Mouse (Mus musculus): ENCODE data around the gene Ebf1.

The Ebf1 gene

GRCm38 (mm10) chr11:44613411-44614180, 3.5 kb upstream of the Ebf1 start:
- TF ChIP-seq GATA4 (IDR thresholded peaks at IDR 0.05; ENCODE audit: insufficient replicate concordance, low read length) = no peak

DNA sequence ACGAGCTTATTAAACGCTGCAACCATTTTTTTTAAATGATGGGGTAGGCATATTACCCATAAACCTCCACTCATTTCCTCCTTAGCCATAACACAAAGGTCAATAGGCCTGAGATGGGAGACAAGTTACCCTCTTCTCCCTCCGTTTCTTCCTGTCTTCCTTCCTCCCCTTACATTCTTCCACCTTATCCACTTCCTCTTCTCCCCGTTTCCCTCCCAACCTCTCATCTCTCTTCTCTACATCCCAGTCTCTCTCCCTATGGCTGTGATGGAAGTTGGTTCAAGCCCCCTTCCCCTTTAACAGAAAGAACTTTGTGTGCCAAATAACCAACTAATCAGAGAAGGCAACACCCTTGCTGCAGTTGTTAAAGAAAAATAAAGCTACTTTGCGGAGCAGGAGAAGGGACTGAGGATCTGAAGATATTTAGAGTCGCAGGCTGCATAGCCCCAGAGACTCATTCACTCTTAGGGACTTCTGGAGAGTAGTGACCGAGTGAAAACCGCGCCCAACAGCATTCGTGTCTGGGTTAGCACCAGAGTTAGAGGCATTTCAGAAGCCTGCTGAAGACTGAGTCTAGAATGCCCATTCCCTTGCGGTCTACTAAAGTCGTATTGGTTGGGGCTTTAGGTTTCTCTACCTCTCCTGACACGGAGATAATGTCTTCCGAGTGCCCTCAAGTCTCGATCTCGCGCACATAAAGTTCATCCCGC, 884 bp upstream of the Ebf1 start:
- TF ChIP-seq GATA4 (IDR thresholded peaks at IDR 0.05; ENCODE audit: insufficient replicate concordance, low read length) = no peak

- no peak for TF ChIP-seq GATA4 (IDR thresholded peaks at IDR 0.05; ENCODE audit: insufficient replicate concordance, low read length)
Measured at GRCm38 (mm10) chr11:44617734-44618586, 843 bp downstream of the Ebf1 start.

GRCm38 (mm10) chr11:44619131-44619886, 2.2 kb downstream of the Ebf1 start:
- no peak for TF ChIP-seq GATA4 (IDR thresholded peaks at IDR 0.05; ENCODE audit: insufficient replicate concordance, low read length)

DNA sequence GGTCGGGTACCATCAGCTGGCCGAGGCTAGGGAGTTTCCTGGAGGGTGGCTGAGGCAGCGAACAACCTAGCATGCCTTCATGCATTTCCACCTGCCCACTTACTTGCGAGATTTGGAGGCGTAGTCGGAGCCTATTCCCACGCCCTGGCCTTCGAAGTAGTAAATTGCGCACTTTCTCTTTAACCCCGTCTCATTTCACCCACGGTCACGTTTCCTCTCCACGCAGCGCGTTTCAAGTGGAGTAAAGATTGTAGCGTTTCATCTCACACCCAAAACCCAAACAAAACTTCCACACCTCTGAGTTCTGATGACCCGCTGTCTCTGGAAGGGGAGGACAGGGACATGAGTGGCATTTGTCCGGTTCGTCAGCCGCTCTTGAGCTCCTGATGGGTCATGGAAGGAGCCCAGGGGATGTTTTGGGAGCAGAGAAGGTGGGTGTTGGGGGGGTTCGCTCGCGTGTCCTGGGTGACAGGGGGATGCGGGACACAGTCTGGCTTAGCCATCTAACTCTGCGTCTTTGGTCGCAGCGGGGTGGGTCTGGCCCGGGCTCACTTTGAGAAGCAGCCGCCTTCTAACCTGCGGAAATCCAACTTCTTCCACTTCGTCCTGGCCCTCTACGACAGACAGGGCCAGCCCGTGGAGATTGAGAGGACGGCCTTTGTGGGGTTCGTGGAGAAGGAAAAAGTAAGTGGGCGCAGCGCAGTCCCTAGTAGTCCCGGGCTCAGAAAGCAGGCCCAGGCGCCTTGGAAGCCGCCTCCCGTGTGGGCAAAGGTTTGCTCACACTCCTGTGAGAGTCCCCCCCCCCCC, 3.0 kb downstream of the Ebf1 start:
- TF ChIP-seq GATA4 (IDR thresholded peaks at IDR 0.05; ENCODE audit: insufficient replicate concordance, low read length) = no peak

- no peak for TF ChIP-seq GATA4 (IDR thresholded peaks at IDR 0.05; ENCODE audit: insufficient replicate concordance, low read length)
Measured at GRCm38 (mm10) chr11:44620694-44621446, 3.8 kb downstream of the Ebf1 start.

DNA sequence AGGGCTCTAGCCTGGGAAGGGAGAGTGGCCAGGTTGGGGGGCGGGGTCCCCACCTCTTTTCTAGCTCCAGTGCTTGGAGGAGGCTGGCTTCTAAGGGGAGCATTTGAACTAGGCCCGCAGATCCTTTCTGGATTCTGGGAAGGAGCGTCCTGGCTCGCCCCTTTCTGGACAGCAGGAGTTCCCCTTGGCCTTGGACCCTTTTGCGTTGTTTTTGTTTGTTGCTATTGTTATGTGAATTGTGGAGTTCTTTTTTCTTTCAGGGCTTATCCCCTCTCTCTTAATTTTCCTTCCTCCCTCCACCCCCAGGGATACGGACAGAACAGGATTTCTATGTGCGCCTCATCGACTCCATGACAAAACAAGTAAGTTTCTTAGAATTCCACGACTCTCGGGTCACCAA, 4.5 kb downstream of the Ebf1 start:
- no peak for TF ChIP-seq GATA4 (IDR thresholded peaks at IDR 0.05; ENCODE audit: insufficient replicate concordance, low read length)

DNA sequence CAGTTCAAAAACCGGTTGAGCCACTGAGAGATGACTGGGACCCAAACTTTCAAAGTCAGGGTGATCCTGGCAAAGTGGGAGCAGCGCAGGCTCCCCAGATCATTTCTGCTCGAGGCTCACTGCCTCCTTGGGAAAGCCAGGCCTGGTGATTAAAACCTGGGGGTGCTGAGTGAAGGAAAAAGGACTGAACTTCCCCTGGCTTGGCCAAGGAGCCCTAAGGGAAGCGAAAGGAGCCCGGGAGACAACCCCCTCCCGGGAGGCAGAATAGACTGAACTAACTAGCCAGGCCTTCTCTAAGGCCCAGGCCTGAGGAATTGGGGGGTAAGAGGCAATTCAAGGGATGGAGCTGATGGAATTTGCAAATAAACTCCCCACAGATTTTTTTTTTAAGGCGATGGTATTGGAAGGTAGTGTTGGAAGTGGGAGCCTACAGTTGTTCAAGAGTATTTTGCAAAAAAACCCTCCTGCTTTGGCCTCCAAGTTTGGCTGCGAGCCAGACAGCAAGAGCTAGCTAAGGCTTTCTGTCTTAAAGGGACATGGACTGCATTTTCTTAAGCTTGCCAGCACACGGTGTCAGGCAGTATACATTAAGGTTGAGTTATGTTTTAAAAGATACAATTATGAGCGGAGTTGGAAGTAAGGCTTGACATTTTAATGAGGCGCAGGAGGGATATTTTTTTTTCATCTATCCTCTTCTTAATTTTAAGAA, 5.1 kb downstream of the Ebf1 start:
- TF ChIP-seq GATA4 (IDR thresholded peaks at IDR 0.05; ENCODE audit: insufficient replicate concordance, low read length) = no peak

DNA sequence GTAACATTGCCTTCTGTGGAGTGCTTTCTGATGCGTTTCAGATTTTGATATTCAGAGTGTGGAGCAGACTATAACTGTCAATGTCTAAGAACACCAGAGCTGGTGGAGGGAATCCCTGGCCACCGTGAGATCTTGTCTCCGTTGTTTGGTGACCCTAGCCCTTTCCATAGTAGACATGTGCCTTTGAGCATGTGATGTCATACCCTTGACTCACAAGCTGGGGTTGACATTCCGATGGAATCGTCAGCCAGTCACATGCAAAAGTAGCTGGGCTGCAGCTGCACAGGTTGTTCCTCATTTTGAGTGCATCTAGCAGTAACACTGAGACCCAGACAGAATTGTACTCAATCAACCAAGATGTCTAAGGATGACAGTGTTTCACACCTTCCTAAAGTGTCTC, 7.4 kb downstream of the Ebf1 start:
- TF ChIP-seq GATA4 (IDR thresholded peaks at IDR 0.05; ENCODE audit: insufficient replicate concordance, low read length) = no peak

DNA sequence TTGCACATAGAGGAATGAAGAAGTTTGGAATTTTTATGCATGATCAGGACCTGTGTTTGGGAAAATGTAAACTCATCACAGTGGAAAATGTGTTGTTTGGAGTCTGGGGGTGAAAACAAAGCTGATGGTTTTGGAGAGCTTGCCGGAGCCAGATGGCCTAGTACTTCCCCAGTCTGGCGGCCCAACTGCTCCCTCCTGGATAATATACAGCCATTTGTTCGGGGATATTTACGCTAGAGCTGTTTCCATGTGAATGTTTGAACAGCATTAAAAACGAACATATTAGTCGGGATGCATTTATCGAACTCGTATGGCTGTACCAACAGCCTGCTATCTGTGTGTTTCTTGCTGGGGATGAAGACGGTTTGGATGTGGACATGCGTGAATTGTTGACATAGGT, 8.9 kb downstream of the Ebf1 start:
- TF ChIP-seq GATA4 (IDR thresholded peaks at IDR 0.05; ENCODE audit: insufficient replicate concordance, low read length) = no peak

DNA sequence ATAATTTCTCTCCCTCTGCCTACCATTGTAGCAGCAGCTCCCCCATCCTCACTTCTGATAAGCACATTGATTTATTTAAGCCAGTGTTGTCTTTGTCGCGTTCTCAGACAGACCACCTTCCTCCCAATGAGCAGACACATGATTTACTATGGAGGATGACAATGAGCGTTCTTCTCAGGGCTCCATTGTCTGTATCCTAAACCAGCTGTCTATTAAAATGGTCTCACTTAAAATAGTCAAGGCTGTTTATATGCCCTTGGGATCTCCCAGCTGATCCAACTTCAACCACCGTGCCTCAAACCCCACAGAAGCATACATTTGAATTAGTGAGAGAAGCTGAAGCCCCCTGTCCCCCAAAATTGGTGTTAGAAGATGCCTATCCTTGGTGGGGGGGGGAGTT, 11.3 kb downstream of the Ebf1 start:
- no peak for TF ChIP-seq GATA4 (IDR thresholded peaks at IDR 0.05; ENCODE audit: insufficient replicate concordance, low read length)

DNA sequence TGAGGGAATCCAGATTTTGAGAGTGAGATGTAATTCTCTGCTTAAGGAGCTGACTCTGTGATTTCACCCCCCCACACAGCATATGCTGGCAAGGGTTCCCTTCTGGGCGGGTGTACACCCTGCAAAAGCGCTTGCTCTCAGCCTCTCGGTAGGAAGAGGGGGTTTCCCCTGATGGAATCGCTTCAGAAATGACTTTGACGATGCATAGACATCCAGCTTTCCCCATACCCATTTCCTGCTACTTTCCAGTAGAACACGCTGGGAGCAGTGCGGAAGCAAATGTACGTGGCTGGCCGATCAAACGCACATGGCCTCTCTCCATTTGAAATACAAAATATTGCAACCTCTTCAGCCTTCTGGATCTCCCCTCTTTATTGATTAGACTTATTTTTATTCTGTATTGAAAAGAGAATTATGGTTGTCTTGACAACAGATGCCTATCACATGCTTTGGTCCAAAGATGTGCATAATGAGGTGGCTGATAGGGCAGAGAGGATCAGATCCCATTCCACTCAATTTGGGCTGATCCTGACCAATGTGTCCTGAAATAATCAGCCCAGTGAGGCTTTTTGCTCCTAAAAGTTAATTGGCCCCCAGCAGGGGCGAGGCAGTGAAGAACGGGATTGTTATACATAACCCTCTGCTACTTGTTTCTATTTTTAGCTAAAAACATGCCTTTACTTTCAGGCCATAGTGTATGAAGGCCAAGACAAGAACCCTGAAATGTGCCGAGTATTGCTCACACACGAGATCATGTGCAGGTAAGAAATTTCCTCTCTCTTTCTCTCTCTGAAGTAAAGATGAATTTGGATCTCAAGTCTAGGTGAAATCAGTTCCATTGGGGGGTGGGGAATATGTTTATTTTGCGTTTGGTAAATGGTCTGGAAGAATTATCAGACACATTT, 15.2 kb downstream of the Ebf1 start:
- TF ChIP-seq GATA4 (IDR thresholded peaks at IDR 0.05; ENCODE audit: insufficient replicate concordance, low read length) = no peak
